Mouse (Mus musculus) thymus, postnatal 0 days (tissue): Measurements from ENCODE around the gene Nuak1. TPM values are rescaled to one million over a fixed set of nuclear protein-coding genes. Genes with fewer than 3 reads are reported as not detected.

ENCODE experiments used
- DNase-seq: peaks from one replicate; pipeline ENCODE4 v3.0.0-alpha.2; 2015; ENCODE audit warnings: low spot score
- polyA plus RNA-seq: library from polyadenylated mRNA; unstranded; fragments of >200 nt; fragmentation: Nextera tagmentation; extraction: Ambion mirVana; gene quantifications from 2 replicates; pipeline ENCODE4 v1.2.1, GENCODE M21; 2015

Nuak1 gene
- polyA plus RNA-seq, 1 experiment from 2014 or later = 0.73 TPM

- DNase-seq = no peak
Observed at GRCm38 (mm10) chr10:84411122-84412105, 29.0 kb downstream of the Nuak1 start.

DNA sequence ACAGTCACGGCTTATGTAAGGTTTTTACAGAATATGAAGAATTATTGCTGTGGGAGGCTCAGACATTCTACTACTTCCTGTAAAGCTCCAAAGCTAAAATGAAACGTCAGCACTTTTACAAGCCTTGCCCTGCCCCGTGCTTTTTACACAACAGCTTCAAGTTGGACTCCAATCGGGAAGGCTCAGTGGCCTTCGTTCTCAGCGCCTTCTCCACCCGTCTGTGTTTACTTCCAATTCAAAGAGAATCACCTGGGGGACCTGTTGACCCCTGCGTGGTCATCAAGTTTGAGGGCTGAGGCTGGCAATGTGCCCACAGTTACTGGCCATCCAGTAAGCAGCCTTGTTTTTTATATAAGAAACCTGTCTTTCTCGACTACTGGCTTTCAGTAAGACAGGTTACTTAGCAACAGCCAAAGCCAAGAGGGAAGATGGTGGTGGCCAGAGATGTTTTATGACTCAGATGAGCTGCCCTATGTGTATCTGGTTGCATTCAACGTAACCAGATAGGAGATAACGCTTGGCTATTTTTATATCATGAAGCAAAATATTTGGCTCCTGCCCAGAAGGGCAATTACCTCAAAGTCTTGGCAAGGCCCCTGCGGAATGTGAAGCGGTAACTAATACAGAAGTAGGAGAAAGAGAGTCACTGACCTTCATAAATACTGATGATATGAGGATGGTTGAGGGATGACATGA is 31.3 kb downstream of the Nuak1 start:
- no peak for DNase-seq

- DNase-seq = no peak
Observed at GRCm38 (mm10) chr10:84405135-84405776, 35.1 kb downstream of the Nuak1 start.

DNA sequence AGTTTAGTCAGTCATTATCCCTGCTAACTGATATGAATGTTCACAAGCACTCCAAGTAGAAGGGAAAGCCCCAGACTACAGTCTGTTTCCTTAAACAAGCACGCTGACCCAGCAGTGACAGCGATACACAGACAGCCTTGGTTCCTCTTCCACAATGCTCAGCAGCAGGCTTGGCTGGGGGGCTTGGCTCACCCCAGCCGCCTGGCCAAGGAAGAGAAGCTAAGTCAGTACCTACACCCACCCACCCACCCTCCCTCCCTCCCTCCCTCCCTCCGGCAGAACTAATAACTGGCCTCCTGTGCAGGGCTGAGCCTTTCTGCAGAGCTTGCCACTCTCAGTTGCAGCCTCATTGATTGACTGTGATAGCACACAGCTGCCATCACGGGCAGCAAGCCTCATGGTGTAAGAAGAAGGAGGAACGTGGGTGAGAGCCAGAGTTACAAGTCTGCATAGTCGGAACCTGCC is 38.5 kb downstream of the Nuak1 start:
- no peak for DNase-seq

DNA sequence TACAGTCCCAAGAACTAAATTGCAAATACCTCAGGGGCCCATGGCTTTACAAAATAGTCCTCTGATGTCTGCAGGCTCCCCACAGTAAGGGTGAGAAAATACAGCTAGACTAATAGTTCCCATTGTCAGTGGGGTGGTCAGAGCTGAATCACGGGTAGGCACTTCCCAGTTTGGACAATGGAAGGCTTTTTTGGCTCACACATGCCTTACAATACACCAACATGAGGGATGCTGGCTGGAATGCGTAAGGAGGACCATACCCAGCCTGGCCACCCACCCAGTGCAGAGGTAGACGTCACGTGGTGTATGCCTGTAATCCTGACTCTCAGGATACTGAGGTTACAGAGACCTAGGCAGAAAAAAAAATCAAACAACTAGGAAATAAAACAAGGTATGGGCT is 39.2 kb downstream of the Nuak1 start:
- DNase-seq = no peak

GRCm38 (mm10) chr10:84400037-84400681 is 40.2 kb downstream of the Nuak1 start:
- no peak for DNase-seq

GRCm38 (mm10) chr10:84397276-84397675 is 43.1 kb downstream of the Nuak1 start:
- DNase-seq = no peak

DNA sequence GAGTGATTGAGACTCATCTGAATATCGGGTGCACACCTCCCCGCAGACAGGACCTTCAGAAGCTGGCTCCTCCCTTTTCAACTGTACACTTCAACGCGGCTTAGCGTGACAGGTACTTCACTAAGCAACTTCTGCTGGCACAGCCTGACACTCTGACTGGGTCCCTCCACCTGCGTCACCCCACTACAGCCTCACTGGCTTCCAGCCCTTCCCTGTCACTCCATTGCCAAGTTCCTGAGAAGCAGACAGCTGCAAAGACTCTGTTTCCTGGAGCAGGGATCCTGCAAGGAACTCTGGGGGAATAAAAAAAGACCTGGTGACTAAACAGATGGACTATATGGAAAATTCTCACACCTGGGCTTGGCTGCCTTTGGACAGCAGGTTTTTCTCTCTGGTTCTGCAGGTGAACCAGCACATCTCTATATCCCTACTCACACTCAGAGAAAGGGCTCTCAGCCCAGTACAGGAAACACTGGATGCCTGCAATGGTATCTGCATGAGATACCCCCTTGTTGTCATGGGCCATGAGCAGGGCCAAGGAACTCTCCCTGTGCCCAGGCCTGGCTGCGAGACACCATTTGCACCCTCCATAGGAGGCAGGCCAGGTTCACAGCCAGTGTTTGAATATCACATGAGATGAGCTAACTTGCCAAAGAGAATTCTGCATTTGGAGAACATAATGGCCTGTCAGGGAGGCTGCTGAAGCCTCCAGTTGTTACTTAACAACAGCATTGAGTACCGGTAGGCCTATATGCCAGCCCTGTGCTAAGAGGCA is 44.3 kb downstream of the Nuak1 start:
- no peak for DNase-seq

- no peak for DNase-seq
Observed at GRCm38 (mm10) chr10:84395259-84395658, 45.1 kb downstream of the Nuak1 start.

GRCm38 (mm10) chr10:84393881-84394280 is 46.5 kb downstream of the Nuak1 start:
- no peak for DNase-seq

DNA sequence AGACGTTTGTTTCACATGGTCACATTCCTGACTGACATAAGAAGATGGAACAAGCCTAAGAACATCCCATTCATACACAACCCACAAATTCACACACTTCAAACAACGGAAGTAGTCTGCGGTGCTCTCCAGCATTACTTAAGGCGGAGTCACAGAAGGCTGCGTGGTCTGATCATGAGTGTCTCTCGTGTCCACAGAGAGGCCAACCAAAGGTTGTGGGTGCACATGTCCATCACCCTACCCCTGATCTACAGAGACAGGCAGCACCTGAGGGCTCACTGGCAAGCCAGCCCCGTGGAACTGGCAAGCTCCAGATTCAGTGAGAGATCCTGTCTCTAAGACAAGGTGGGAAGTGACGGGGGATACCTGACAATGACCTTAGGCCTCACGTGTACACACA is 47.0 kb downstream of the Nuak1 start:
- DNase-seq = no peak

- DNase-seq = no peak
Observed at GRCm38 (mm10) chr10:84392723-84393081, 47.7 kb downstream of the Nuak1 start.

- DNase-seq = peak; percentile 5
Observed at GRCm38 (mm10) chr10:84392027-84392722, 48.2 kb downstream of the Nuak1 start.

DNA sequence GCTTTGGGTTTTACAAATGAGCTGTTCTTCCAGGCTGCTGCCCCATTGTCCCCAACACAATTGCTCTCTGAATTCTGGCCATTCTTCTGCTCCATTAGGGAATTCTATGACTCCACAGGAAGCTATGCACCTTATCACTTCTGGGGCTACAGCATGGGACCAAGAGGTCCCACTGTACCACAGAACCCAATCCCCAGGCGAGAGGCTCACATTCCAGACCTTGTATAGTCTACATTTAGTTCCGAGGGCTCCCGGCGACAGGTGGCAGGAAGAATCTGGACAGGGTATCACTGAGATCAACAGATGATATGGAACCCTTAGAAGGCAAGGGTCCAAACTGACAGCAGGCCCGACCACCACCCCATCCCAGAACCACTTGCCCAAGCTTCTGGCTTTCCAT is 50.7 kb downstream of the Nuak1 start:
- no peak for DNase-seq

DNA sequence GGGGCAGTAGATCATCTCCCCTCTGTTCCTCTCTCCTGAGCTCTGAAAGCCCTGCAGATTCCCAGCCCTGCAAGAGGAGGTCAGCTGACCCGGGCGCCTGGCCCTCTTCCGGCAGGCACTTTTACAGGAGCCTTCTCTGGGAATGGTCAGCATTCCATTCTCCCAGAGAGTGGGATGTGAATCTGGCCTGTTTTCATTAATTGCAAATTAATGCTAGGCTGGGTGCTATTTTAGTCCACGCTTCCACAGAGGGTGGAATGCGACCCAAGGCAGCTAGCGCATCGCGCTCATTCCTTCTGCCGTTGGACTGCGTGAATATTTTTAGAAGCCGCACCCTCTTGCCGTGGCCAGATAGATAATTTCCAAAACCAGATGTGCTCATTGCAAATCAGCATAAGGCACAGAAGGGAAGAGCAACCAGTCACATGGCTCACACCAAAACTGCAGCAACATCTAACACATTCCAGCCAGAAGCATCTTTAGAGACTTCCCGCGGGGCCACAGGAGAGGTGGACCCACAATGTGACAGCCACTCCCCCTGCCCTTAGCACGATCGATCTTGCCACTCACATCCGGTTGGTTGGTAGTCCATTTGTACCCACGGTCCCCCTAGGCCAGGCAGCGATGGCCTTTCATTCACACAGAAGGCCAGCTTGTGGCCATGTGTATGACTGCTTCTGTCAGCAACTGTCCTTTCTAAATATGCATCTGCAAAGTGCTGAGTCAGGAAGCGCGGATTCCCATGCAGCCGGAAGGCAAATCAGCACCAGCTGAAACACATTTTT is 51.8 kb downstream of the Nuak1 start:
- DNase-seq = no peak

DNA sequence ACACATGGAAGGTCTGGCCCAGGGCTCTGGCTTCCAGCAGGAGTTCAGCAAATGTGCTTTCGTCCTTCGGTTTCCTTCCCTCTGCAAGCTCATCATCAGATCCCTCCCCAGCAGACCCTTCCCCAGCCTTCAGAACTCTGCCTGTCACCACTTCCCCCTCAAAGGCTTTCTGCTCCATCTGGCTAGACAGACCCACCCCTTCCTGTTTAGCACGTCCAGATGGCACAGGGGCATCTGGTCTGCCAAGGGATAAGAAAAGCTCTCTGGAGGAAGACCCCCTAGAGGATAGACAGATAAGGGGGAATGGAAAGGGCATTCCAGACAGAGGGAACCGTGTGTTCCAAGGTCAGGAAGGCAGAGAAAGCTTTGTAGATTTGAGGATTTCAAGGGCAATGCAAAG is 53.1 kb downstream of the Nuak1 start:
- DNase-seq = no peak

DNA sequence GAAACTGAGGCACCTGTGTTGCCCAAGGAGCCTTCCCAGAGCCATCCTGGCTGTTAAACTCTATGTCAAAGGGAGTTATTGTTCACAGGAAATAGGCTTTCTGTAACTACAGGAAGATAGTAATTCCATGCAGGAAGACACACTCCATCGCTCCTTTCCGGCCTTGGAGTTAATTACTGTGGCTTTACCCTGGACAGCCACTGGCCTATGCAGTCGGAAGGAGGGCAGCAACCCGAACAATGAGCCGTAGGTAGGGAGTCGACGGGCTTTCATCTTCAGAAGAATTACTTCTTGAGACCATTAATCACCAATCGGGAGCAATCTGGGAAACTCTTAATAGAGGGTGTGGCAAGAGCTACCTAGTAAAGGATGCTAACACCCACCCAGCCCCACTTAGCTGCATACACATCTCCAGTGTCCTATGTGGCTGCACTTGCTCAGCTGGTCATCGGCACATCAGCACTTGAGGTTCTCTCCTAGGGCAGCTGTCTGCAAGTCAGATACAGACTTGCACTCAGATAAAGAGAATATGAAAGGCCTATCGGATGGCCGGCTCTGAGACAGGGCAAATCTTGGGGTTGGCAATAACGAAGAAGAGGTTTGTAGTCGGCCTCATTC is 53.7 kb downstream of the Nuak1 start:
- DNase-seq = no peak

DNA sequence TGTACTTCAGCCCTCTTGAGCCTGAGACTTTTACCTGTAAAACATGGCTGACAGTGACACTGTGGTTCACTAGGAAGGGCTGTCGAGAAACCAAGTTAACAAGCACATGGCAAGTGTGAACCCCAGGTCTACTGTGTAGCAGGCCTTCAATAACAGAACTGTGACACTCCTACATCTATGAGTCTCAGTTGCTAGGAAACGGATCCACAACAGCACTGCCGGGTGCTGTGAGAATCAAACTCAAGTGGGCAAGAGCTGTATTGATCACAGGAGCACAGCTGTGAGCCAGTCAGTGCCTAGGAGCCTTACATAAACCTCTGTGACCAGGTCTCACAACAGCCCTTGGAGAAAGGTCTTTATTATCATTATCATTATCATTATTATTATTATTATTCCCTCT is 54.2 kb downstream of the Nuak1 start:
- DNase-seq = no peak

- DNase-seq = no peak
Observed at GRCm38 (mm10) chr10:84384761-84385160, 55.6 kb downstream of the Nuak1 start.
